10 mouse cellular contexts compared by ENCODE assay signal in the genomic region with DNA sequence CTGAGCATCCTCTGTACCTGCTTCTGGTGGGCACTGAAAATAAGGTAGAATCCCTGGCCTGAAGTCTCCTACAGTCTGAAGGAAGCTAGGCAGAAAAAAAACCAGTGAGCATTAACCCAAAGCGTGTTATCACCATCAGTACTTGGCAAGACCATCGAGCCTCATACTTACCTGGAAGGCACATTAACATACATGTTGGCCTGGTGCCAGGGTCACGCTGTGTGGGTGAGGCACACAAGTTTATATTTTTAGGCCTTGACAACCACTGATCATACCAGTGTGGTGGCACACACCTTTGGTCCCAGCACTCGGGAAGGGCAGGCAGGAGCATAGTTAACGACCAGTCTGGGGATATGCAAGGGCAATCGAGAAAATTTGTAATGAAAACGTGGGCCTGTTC. TPM values are rescaled to one million over a fixed set of nuclear protein-coding genes. Genes with fewer than 3 reads are reported as not detected.
DNase-seq lines count a peak whose midpoint lies in the region; ATAC-seq lines count a peak whose summit lies in the region.
"Had no signal": no experiment of that assay in that cellular context is flagged by ENCODE, and none has a peak within 500 bp of the region (broad histone marks: within the 10 kb centered on the region; RNA-seq: fewer than 3 reads in every experiment).

No protein-coding gene starts in this region.

- peaks cover 43% of the 10 kb centered on the region for H3K4me1 ChIP-seq in forebrain, embryonic 10.5 days
- peaks cover 34% of the 10 kb centered on the region for H3K4me1 ChIP-seq in forebrain, embryonic 16.5 days (replicated peaks; ENCODE audit: control insufficient read depth, insufficient read depth, low read length)
- H3K4me1 ChIP-seq in liver, embryonic 11.5 days (replicated peaks; ENCODE audit: control insufficient read depth, insufficient read depth, low read length): peaks cover 23% of the 10 kb centered on the region
- H3K4me1 ChIP-seq in liver, embryonic 12.5 days: peaks cover 54% of the 10 kb centered on the region

- H3K4me3 ChIP-seq in forebrain, embryonic 10.5 days: 0 out of 2 replicates have a peak overlapping the region, but pooled peaks have one; percentile 5
- no peak overlapping the region for H3K4me3 ChIP-seq in forebrain, embryonic 16.5 days (replicated peaks; ENCODE audit: low read length)
- H3K4me3 ChIP-seq in liver, embryonic 11.5 days (ENCODE audit: low read depth, low read length): no peak overlapping the region
- H3K4me3 ChIP-seq in liver, embryonic 12.5 days: no peak overlapping the region
- H3K4me3 ChIP-seq: erythroblast, embryonic 14.5 days had no signal

- 94% methylated on average over 7 of the region's 7 CpGs for WGBS in forebrain, embryonic 10.5 days
- 76% methylated on average over 7 of the region's 7 CpGs for WGBS in forebrain, embryonic 16.5 days
- 87% methylated on average over 7 of the region's 7 CpGs for WGBS in liver, embryonic 11.5 days
- 79% methylated on average over 7 of the region's 7 CpGs for WGBS in liver, embryonic 12.5 days (ENCODE audit: insufficient replicate concordance)

- H3K9ac ChIP-seq in forebrain, embryonic 16.5 days (replicated peaks; ENCODE audit: low read depth, low read length): no peak overlapping the region
- H3K9ac ChIP-seq in liver, embryonic 11.5 days (ENCODE audit: low read depth, low read length): no peak overlapping the region
- H3K9ac ChIP-seq in liver, embryonic 12.5 days: no peak overlapping the region

- H3K27ac ChIP-seq in forebrain, embryonic 10.5 days: no peak overlapping the region
- H3K27ac ChIP-seq in forebrain, embryonic 16.5 days (ENCODE audit: low read length): no peak overlapping the region
- no peak overlapping the region for H3K27ac ChIP-seq in liver, embryonic 11.5 days (ENCODE audit: low read depth, low read length)
- H3K27ac ChIP-seq in liver, embryonic 12.5 days: no peak overlapping the region; the same call in 1 of the 2 replicates

- H3K4me2 ChIP-seq in forebrain, embryonic 16.5 days (ENCODE audit: low read length): no peak overlapping the region
- 0 out of 2 replicates have a peak overlapping the region, but pooled peaks have one; percentile 20 for H3K4me2 ChIP-seq in liver, embryonic 11.5 days
- no peak overlapping the region for H3K4me2 ChIP-seq in liver, embryonic 12.5 days

- no peak for ATAC-seq in forebrain, embryonic 16.5 days
- ATAC-seq in liver, embryonic 11.5 days (replicated peaks; ENCODE audit: low FRiP score): no peak
- no peak for ATAC-seq in liver, embryonic 12.5 days

- no peaks in the 10 kb centered on the region for H3K9me3 ChIP-seq in forebrain, embryonic 10.5 days
- no peaks in the 10 kb centered on the region for H3K9me3 ChIP-seq in forebrain, embryonic 16.5 days (ENCODE audit: control insufficient read depth, low read length)
- H3K9me3 ChIP-seq in liver, embryonic 11.5 days (ENCODE audit: control insufficient read depth, low read length): no peaks in the 10 kb centered on the region
- H3K9me3 ChIP-seq in liver, embryonic 12.5 days (replicated peaks): no peaks in the 10 kb centered on the region

- DNase-seq in forebrain, embryonic 10.5 days (ENCODE audit: extremely low spot score, low spot score): no peak
- DNase-seq in liver, embryonic 11.5 days (ENCODE audit: low spot score): no peak
- DNase-seq in urinary bladder, postnatal 14 days (ENCODE audit: low spot score): peak; percentile 73
- no peak for DNase-seq in urinary bladder, adult 18-20 months (ENCODE audit: low spot score in 2 of 2)
- no peak for DNase-seq in thymus, postnatal 4 days
- DNase-seq in Muller cell, postnatal 12 days (ENCODE audit: inconsistent ontology term): no peak
- DNase-seq: spleen, adult 18-20 months had no signal

- no peaks in the 10 kb centered on the region for H3K27me3 ChIP-seq in forebrain, embryonic 10.5 days (ENCODE audit: poor library complexity, severe bottlenecking)
- no peaks in the 10 kb centered on the region for H3K27me3 ChIP-seq in forebrain, embryonic 16.5 days (replicated peaks; ENCODE audit: control insufficient read depth, insufficient read depth, low read length)
- H3K27me3 ChIP-seq in liver, embryonic 11.5 days (replicated peaks; ENCODE audit: control insufficient read depth, insufficient read depth, low read length): no peaks in the 10 kb centered on the region
- H3K27me3 ChIP-seq in liver, embryonic 12.5 days (replicated peaks): no peaks in the 10 kb centered on the region

- peaks cover 49% of the 10 kb centered on the region for H3K36me3 ChIP-seq in forebrain, embryonic 10.5 days (replicated peaks)
- H3K36me3 ChIP-seq in forebrain, embryonic 16.5 days (ENCODE audit: control insufficient read depth, insufficient read depth): peaks cover 21% of the 10 kb centered on the region
- peaks cover 20% of the 10 kb centered on the region for H3K36me3 ChIP-seq in liver, embryonic 11.5 days (ENCODE audit: control insufficient read depth, insufficient read depth, low read length)
- H3K36me3 ChIP-seq in liver, embryonic 12.5 days: peaks cover 40% of the 10 kb centered on the region

RNA-seq across cellular contexts. Expression of a gene that starts 3.9 kb away (rescaled TPM):
- 60.8 and 62.7 TPM in 2 replicates for polyA plus RNA-seq in forebrain, embryonic 10.5 days (2016; fragmentation: Nextera tagmentation; extraction: Ambion mirVana)
- polyA plus RNA-seq in forebrain, embryonic 16.5 days (2015; fragmentation: Nextera tagmentation; extraction: Ambion mirVana): 93.7 and 104 TPM in 2 replicates
- polyA plus RNA-seq in liver, embryonic 11.5 days (2014; fragmentation: Nextera tagmentation; extraction: Ambion mirVana): 57.2 and 64.8 TPM in 2 replicates
- 31.2 and 31.7 TPM in 2 replicates for polyA plus RNA-seq in liver, embryonic 12.5 days (2016; fragmentation: Nextera tagmentation; extraction: Ambion mirVana)

RNA-seq across cellular contexts. Expression of a gene that starts 4.5 kb away (rescaled TPM):
- polyA plus RNA-seq in forebrain, embryonic 10.5 days (2016; fragmentation: Nextera tagmentation; extraction: Ambion mirVana): 185 and 186 TPM in 2 replicates
- 292 and 328 TPM in 2 replicates for polyA plus RNA-seq in forebrain, embryonic 16.5 days (2015; fragmentation: Nextera tagmentation; extraction: Ambion mirVana)
- polyA plus RNA-seq in liver, embryonic 11.5 days (2014; fragmentation: Nextera tagmentation; extraction: Ambion mirVana): 109 TPM in 2 replicates
- polyA plus RNA-seq in liver, embryonic 12.5 days (2016; fragmentation: Nextera tagmentation; extraction: Ambion mirVana): 94.8 and 101 TPM in 2 replicates

RNA-seq across cellular contexts. Expression of a gene that starts 7.8 kb away (rescaled TPM):
- 1.6 and 3.1 TPM in 2 replicates for polyA plus RNA-seq in forebrain, embryonic 10.5 days (2016; fragmentation: Nextera tagmentation; extraction: Ambion mirVana)
- polyA plus RNA-seq in forebrain, embryonic 16.5 days (2015; fragmentation: Nextera tagmentation; extraction: Ambion mirVana): 7.0 and 7.5 TPM in 2 replicates
- 1.2 and 1.6 TPM in 2 replicates for polyA plus RNA-seq in liver, embryonic 11.5 days (2014; fragmentation: Nextera tagmentation; extraction: Ambion mirVana)
- 0.45 and 0.50 TPM in 2 replicates for polyA plus RNA-seq in liver, embryonic 12.5 days (2016; fragmentation: Nextera tagmentation; extraction: Ambion mirVana)

RNA-seq across cellular contexts. Expression of a gene that starts 10.3 kb away (rescaled TPM):
- polyA plus RNA-seq in forebrain, embryonic 10.5 days (2016; fragmentation: Nextera tagmentation; extraction: Ambion mirVana): 2.3 TPM in 2 replicates
- polyA plus RNA-seq in forebrain, embryonic 16.5 days (2015; fragmentation: Nextera tagmentation; extraction: Ambion mirVana): 1.5 and 1.6 TPM in 2 replicates
- polyA plus RNA-seq in liver, embryonic 11.5 days (2014; fragmentation: Nextera tagmentation; extraction: Ambion mirVana): 1.3 and 1.7 TPM in 2 replicates
- 1.3 and 1.5 TPM in 2 replicates for polyA plus RNA-seq in liver, embryonic 12.5 days (2016; fragmentation: Nextera tagmentation; extraction: Ambion mirVana)

RNA-seq across cellular contexts. Expression of a gene that starts 16.9 kb away (rescaled TPM):
- 15.6 and 15.7 TPM in 2 replicates for polyA plus RNA-seq in forebrain, embryonic 10.5 days (2016; fragmentation: Nextera tagmentation; extraction: Ambion mirVana)
- 5.3 and 7.6 TPM in 2 replicates for polyA plus RNA-seq in forebrain, embryonic 16.5 days (2015; fragmentation: Nextera tagmentation; extraction: Ambion mirVana)
- 10.4 and 11.4 TPM in 2 replicates for polyA plus RNA-seq in liver, embryonic 11.5 days (2014; fragmentation: Nextera tagmentation; extraction: Ambion mirVana)
- polyA plus RNA-seq in liver, embryonic 12.5 days (2016; fragmentation: Nextera tagmentation; extraction: Ambion mirVana): 6.9 and 8.3 TPM in 2 replicates
